Comparison of ENCODE assay signal across 11 mouse cellular contexts in the genomic region with DNA sequence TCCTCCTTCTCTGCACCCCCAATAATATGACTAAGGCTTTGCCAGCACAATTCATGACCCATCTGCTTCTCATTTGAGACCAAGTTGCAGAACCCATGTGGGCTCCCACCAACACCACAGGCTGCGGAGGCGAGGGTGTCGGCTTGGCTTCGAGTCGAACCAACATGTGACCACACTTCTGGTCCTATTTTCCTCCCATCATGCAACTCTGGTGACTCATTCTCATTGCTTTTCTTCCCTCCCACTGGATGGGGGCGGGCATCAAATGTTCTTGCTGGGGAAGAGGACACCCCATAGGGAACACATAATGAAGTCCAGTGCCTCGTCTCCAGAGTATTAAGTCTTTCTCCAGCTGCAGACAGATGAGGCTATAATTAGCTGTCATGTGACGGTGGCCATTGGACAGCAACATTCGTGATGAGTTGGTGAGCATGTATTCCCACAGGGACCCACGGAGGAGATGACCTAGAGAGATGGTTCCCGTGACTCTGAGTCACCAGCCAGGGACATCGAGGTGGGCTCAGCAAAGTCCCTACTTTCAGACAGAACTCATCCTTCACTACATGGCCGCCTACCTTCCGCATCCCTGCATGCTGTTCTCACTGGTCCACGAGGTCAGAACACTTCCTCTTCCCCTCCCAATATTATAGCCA. TPM values are rescaled to one million over a fixed set of nuclear protein-coding genes. Genes with fewer than 3 reads are reported as not detected.
DNase-seq lines count a peak whose midpoint lies in the region; ATAC-seq and TF ChIP-seq lines count a peak whose summit lies in the region.
"Had no signal": no experiment of that assay in that cellular context is flagged by ENCODE, and none has a peak within 500 bp of the region (broad histone marks: within the 10 kb centered on the region; RNA-seq: fewer than 3 reads in every experiment).

No protein-coding gene starts in this region.

- WGBS in hindbrain, embryonic 13.5 days = 89% methylated on average over 15 of the region's 15 CpGs
- WGBS in hindbrain, postnatal 0 days = 90% methylated on average over 15 of the region's 15 CpGs

- no peaks in the 10 kb centered on the region for H3K27me3 ChIP-seq in hindbrain, embryonic 13.5 days
- H3K27me3 ChIP-seq in hindbrain, postnatal 0 days (ENCODE audit: insufficient read depth, low read length) = no peaks in the 10 kb centered on the region
- H3K27me3 ChIP-seq: neural tube, embryonic 12.5 days had no signal

- no peaks in the 10 kb centered on the region for H3K36me3 ChIP-seq in hindbrain, embryonic 13.5 days
- H3K36me3 ChIP-seq in hindbrain, postnatal 0 days (ENCODE audit: insufficient read depth, low read length) = no peaks in the 10 kb centered on the region
- H3K36me3 ChIP-seq: neural tube, embryonic 12.5 days had no signal

- no peak for TF ChIP-seq CTCF in embryonic fibroblast, embryonic 13.5 days (IDR thresholded peaks at IDR 0.05; ENCODE audit: borderline replicate concordance, insufficient read depth, low read length)
- no peak for TF ChIP-seq CTCF in layer of hippocampus, adult 2 months (conservative IDR thresholded peaks at IDR 0.05)
- TF ChIP-seq CTCF in hindbrain, postnatal 0 days (IDR thresholded peaks at IDR 0.05; ENCODE audit: low read depth) = no peak

- no peak for TF ChIP-seq POLR2A in embryonic fibroblast, embryonic 13.5 days (IDR thresholded peaks at IDR 0.05; ENCODE audit: low read depth, low read length)

- ATAC-seq in hindbrain, embryonic 13.5 days (ENCODE audit: low FRiP score) = no peak
- no peak for ATAC-seq in hindbrain, postnatal 0 days

- peak; percentile 99 for DNase-seq in heart, adult 11 months
- DNase-seq in layer of hippocampus, adult 2 months (ENCODE audit: low spot score in 2 of 2) = peak; percentile 85 to 94
- DNase-seq in lung, postnatal 25 days (ENCODE audit: low spot score) = peak; percentile 62
- DNase-seq in hindbrain, postnatal 0 days (ENCODE audit: low spot score) = no peak
- no peak for DNase-seq in cerebellum, postnatal 36 days
- DNase-seq in cerebellum, postnatal 25 days = no peak
- DNase-seq: cerebellum, postnatal 14 days; thymus, adult 18-20 months had no signal

- no peak overlapping the region for H3K4me3 ChIP-seq in embryonic fibroblast, embryonic 13.5 days (ENCODE audit: insufficient read depth, low read length)
- no peak overlapping the region for H3K4me3 ChIP-seq in layer of hippocampus, adult 2 months
- no peak overlapping the region for H3K4me3 ChIP-seq in hindbrain, embryonic 13.5 days
- H3K4me3 ChIP-seq in hindbrain, postnatal 0 days (ENCODE audit: low read length) = no peak overlapping the region
- H3K4me3 ChIP-seq: neural tube, embryonic 12.5 days had no signal

- H3K9me3 ChIP-seq in hindbrain, embryonic 13.5 days = no peaks in the 10 kb centered on the region
- no peaks in the 10 kb centered on the region for H3K9me3 ChIP-seq in hindbrain, postnatal 0 days (ENCODE audit: low read length)
- H3K9me3 ChIP-seq: neural tube, embryonic 12.5 days had no signal

- no peak overlapping the region for H3K4me2 ChIP-seq in hindbrain, embryonic 13.5 days
- no peak overlapping the region for H3K4me2 ChIP-seq in hindbrain, postnatal 0 days (ENCODE audit: low read depth, low read length)
- H3K4me2 ChIP-seq: neural tube, embryonic 12.5 days had no signal

- peaks cover 35% of the 10 kb centered on the region for H3K4me1 ChIP-seq in embryonic fibroblast, embryonic 13.5 days (ENCODE audit: control insufficient read depth, insufficient read depth, low read length)
- H3K4me1 ChIP-seq in hindbrain, embryonic 13.5 days (replicated peaks) = peaks cover 14% of the 10 kb centered on the region
- peaks cover 8% of the 10 kb centered on the region for H3K4me1 ChIP-seq in hindbrain, postnatal 0 days (ENCODE audit: insufficient read depth, low read length)
- H3K4me1 ChIP-seq: neural tube, embryonic 12.5 days had no signal

- H3K9ac ChIP-seq in hindbrain, embryonic 13.5 days = no peak overlapping the region
- no peak overlapping the region for H3K9ac ChIP-seq in hindbrain, postnatal 0 days (replicated peaks; ENCODE audit: low read length)
- H3K9ac ChIP-seq: neural tube, embryonic 12.5 days had no signal

- peak overlapping the region; percentile 76 for H3K27ac ChIP-seq in embryonic fibroblast, embryonic 13.5 days (ENCODE audit: insufficient read depth, low read length)
- H3K27ac ChIP-seq in layer of hippocampus, adult 2 months = peak overlapping the region; percentile 63
- no peak overlapping the region for H3K27ac ChIP-seq in hindbrain, embryonic 13.5 days
- H3K27ac ChIP-seq in hindbrain, postnatal 0 days = no peak overlapping the region
- H3K27ac ChIP-seq: neural tube, embryonic 12.5 days had no signal

RNA-seq across cellular contexts. Expression of gene Col4a2, which starts 39.0 kb away (rescaled TPM):
- polyA plus RNA-seq in embryonic fibroblast, embryonic 13.5 days (2011; ENCODE audit: insufficient read length, low read depth, missing spikeins) = 282 and 415 TPM in 2 replicates
- total RNA-seq in layer of hippocampus, adult 2 months (2021) = 10 to 100 TPM; 53.7 to 55.4 TPM
- 41.6 and 42.4 TPM in 2 replicates for polyA plus RNA-seq in hindbrain, embryonic 13.5 days (2015; fragmentation: Nextera tagmentation; extraction: Ambion mirVana)
- 76.6 and 95.8 TPM in 2 replicates for total RNA-seq in hindbrain, postnatal 0 days (2014; rRNA removed)
- 26.5 and 27.8 TPM in 2 replicates for polyA plus RNA-seq in hindbrain, postnatal 0 days (2015; fragmentation: Nextera tagmentation; extraction: Ambion mirVana)

RNA-seq across cellular contexts. Expression of gene Col4a1, which starts 39.0 kb away (rescaled TPM):
- 757 and 1,094 TPM in 2 replicates for polyA plus RNA-seq in embryonic fibroblast, embryonic 13.5 days (2011; ENCODE audit: insufficient read length, low read depth, missing spikeins)
- total RNA-seq in layer of hippocampus, adult 2 months (2021) = 10 to 100 TPM; 52.0 to 53.6 TPM
- polyA plus RNA-seq in hindbrain, embryonic 13.5 days (2015; fragmentation: Nextera tagmentation; extraction: Ambion mirVana) = 93.3 and 94.0 TPM in 2 replicates
- 203 and 254 TPM in 2 replicates for total RNA-seq in hindbrain, postnatal 0 days (2014; rRNA removed)
- 46.4 and 55.6 TPM in 2 replicates for polyA plus RNA-seq in hindbrain, postnatal 0 days (2015; fragmentation: Nextera tagmentation; extraction: Ambion mirVana)

Comparison
In these comparisons a context has a peak if more than half of its experiments do, and no peak if none do; other contexts are left out.
1. H3K27ac ChIP-seq: peak in embryonic fibroblast, embryonic 13.5 days (single experiment) and layer of hippocampus, adult 2 months (single experiment); none in hindbrain, embryonic 13.5 days (single experiment) and hindbrain, postnatal 0 days (single experiment).
2. DNase-seq: peak in heart, adult 11 months (single experiment), layer of hippocampus, adult 2 months (2 of 2) and lung, postnatal 25 days (single experiment); none in hindbrain, postnatal 0 days (single experiment), cerebellum, postnatal 36 days (0 of 2) and cerebellum, postnatal 25 days (0 of 2).